Mouse (Mus musculus): Measurements from ENCODE around the gene Pcsk5. TPM values are rescaled to one million over a fixed set of nuclear protein-coding genes. Genes with fewer than 3 reads are reported as not detected.

Gene Pcsk5
- polyA plus RNA-seq, 1 experiment from 2014 or later, result 33.0 TPM

GRCm38 (mm10) chr19:17566097-17566496, 271.3 kb downstream of the Pcsk5 start:
- Histone ChIP-seq H3K9me3 (no peaks in the 10 kb centered on the region), H3K36me3 (peaks cover 11% of the 10 kb centered on the region; the same call in 1 of the 2 replicates), H3K27ac (no peak overlapping the region), H3K4me1 (no peaks in the 10 kb centered on the region), H3K9ac (no peak overlapping the region), H3K4me3 (no peak overlapping the region), H3K4me2 (replicated peaks) (no peak overlapping the region), H3K27me3 (no peaks in the 10 kb centered on the region)
- no peak for ATAC-seq (ENCODE audit: insufficient number of reproducible peaks, insufficient read depth, low FRiP score, low TSS enrichment)
- 83% methylated on average over 4 of the region's 4 CpGs for WGBS

- ATAC-seq (ENCODE audit: insufficient number of reproducible peaks, insufficient read depth, low FRiP score, low TSS enrichment), result no peak
- H3K36me3 ChIP-seq, result no peaks in the 10 kb centered on the region; the same call in 1 of the 2 replicates
- WGBS, result 86% methylated on average over 2 of the region's 2 CpGs
Observed at GRCm38 (mm10) chr19:17558764-17559163, 278.7 kb downstream of the Pcsk5 start.

GRCm38 (mm10) chr19:17555159-17555558, 282.3 kb downstream of the Pcsk5 start:
- Histone ChIP-seq H3K9me3 (no peaks in the 10 kb centered on the region), H3K4me1 (no peaks in the 10 kb centered on the region), H3K36me3 (no peaks in the 10 kb centered on the region), H3K4me3 (no peak overlapping the region), H3K27ac (no peak overlapping the region), H3K9ac (no peak overlapping the region), H3K27me3 (no peaks in the 10 kb centered on the region), H3K4me2 (replicated peaks) (no peak overlapping the region)
- WGBS, result 95% methylated on average over 7 of the region's 7 CpGs
- ATAC-seq (ENCODE audit: insufficient number of reproducible peaks, insufficient read depth, low FRiP score, low TSS enrichment), result no peak

More at GRCm38 (mm10) chr19:17558764-17559163, 278.7 kb downstream of the Pcsk5 start:
- no peaks in the 10 kb centered on the region for H3K4me1 ChIP-seq
- H3K27ac ChIP-seq, result no peak overlapping the region
- no peak overlapping the region for H3K4me2 ChIP-seq (replicated peaks)
- no peaks in the 10 kb centered on the region for H3K9me3 ChIP-seq
- no peak overlapping the region for H3K9ac ChIP-seq
- H3K4me3 ChIP-seq, result no peak overlapping the region
- no peaks in the 10 kb centered on the region for H3K27me3 ChIP-seq

GRCm38 (mm10) chr19:17554571-17554970, 282.9 kb downstream of the Pcsk5 start:
- Histone ChIP-seq H3K9ac (no peak overlapping the region), H3K27me3 (no peaks in the 10 kb centered on the region), H3K27ac (no peak overlapping the region), H3K4me2 (replicated peaks) (no peak overlapping the region), H3K4me1 (no peaks in the 10 kb centered on the region), H3K9me3 (no peaks in the 10 kb centered on the region), H3K36me3 (no peaks in the 10 kb centered on the region), H3K4me3 (no peak overlapping the region)
- no peak for ATAC-seq (ENCODE audit: insufficient number of reproducible peaks, insufficient read depth, low FRiP score, low TSS enrichment)
- WGBS, result 90% methylated on average over 2 of the region's 2 CpGs

- H3K9ac ChIP-seq, result no peak overlapping the region
- no peak overlapping the region for H3K27ac ChIP-seq
- no peaks in the 10 kb centered on the region for H3K4me1 ChIP-seq
- H3K4me3 ChIP-seq, result no peak overlapping the region
- H3K36me3 ChIP-seq, result no peaks in the 10 kb centered on the region
- no peak overlapping the region for H3K4me2 ChIP-seq (replicated peaks)
- ATAC-seq (ENCODE audit: insufficient number of reproducible peaks, insufficient read depth, low FRiP score, low TSS enrichment), result no peak
- no peaks in the 10 kb centered on the region for H3K9me3 ChIP-seq
- no peaks in the 10 kb centered on the region for H3K27me3 ChIP-seq
Observed at GRCm38 (mm10) chr19:17553396-17554100, 283.9 kb downstream of the Pcsk5 start.

GRCm38 (mm10) chr19:17528746-17529532, 308.5 kb downstream of the Pcsk5 start:
- no peak overlapping the region for H3K9ac ChIP-seq
- H3K4me1 ChIP-seq, result no peaks in the 10 kb centered on the region
- H3K4me2 ChIP-seq (replicated peaks), result no peak overlapping the region
- no peak overlapping the region for H3K27ac ChIP-seq
- no peaks in the 10 kb centered on the region for H3K27me3 ChIP-seq
- no peak for ATAC-seq (ENCODE audit: insufficient number of reproducible peaks, insufficient read depth, low FRiP score, low TSS enrichment)
- no peaks in the 10 kb centered on the region for H3K9me3 ChIP-seq
- WGBS, result 79% methylated on average over 4 of the region's 4 CpGs
- no peaks in the 10 kb centered on the region for H3K36me3 ChIP-seq
- no peak overlapping the region for H3K4me3 ChIP-seq

- 84% methylated on average over 1 of the region's 1 CpGs for WGBS
- Histone ChIP-seq H3K4me1 (no peaks in the 10 kb centered on the region), H3K4me2 (replicated peaks) (no peak overlapping the region), H3K9me3 (no peaks in the 10 kb centered on the region), H3K9ac (no peak overlapping the region), H3K27me3 (no peaks in the 10 kb centered on the region), H3K4me3 (no peak overlapping the region), H3K27ac (no peak overlapping the region), H3K36me3 (no peaks in the 10 kb centered on the region)
- no peak for ATAC-seq (ENCODE audit: insufficient number of reproducible peaks, insufficient read depth, low FRiP score, low TSS enrichment)
Observed at GRCm38 (mm10) chr19:17525558-17525957, 311.9 kb downstream of the Pcsk5 start.

GRCm38 (mm10) chr19:17514456-17514855, 323.0 kb downstream of the Pcsk5 start:
- H3K4me2 ChIP-seq (replicated peaks), result no peak overlapping the region
- no peaks in the 10 kb centered on the region for H3K9me3 ChIP-seq
- no peak overlapping the region for H3K27ac ChIP-seq
- H3K27me3 ChIP-seq, result no peaks in the 10 kb centered on the region
- H3K36me3 ChIP-seq, result no peaks in the 10 kb centered on the region
- H3K4me1 ChIP-seq, result no peaks in the 10 kb centered on the region
- no peak for ATAC-seq (ENCODE audit: insufficient number of reproducible peaks, insufficient read depth, low FRiP score, low TSS enrichment)
- no peak overlapping the region for H3K4me3 ChIP-seq
- no peak overlapping the region for H3K9ac ChIP-seq
- 34% methylated on average over 3 of the region's 3 CpGs for whole genome bisulfite sequencing

GRCm38 (mm10) chr19:17511283-17511682, 326.1 kb downstream of the Pcsk5 start:
- no peak for ATAC-seq (ENCODE audit: insufficient number of reproducible peaks, insufficient read depth, low FRiP score, low TSS enrichment)
- Histone ChIP-seq H3K27ac (no peak overlapping the region), H3K4me1 (no peaks in the 10 kb centered on the region), H3K4me2 (replicated peaks) (no peak overlapping the region), H3K4me3 (no peak overlapping the region), H3K9ac (no peak overlapping the region), H3K27me3 (no peaks in the 10 kb centered on the region), H3K36me3 (no peaks in the 10 kb centered on the region), H3K9me3 (no peaks in the 10 kb centered on the region)
- WGBS, result 70% methylated on average over 5 of the region's 5 CpGs

- Histone ChIP-seq H3K27ac (no peak overlapping the region), H3K4me3 (no peak overlapping the region), H3K27me3 (no peaks in the 10 kb centered on the region), H3K4me1 (no peaks in the 10 kb centered on the region), H3K4me2 (replicated peaks) (no peak overlapping the region), H3K9ac (no peak overlapping the region), H3K36me3 (no peaks in the 10 kb centered on the region), H3K9me3 (no peaks in the 10 kb centered on the region)
- ATAC-seq (ENCODE audit: insufficient number of reproducible peaks, insufficient read depth, low FRiP score, low TSS enrichment), result no peak
- 58% methylated on average over 6 of the region's 6 CpGs for WGBS
Observed at GRCm38 (mm10) chr19:17504212-17504611, 333.2 kb downstream of the Pcsk5 start.

GRCm38 (mm10) chr19:17498586-17499235, 338.7 kb downstream of the Pcsk5 start:
- Histone ChIP-seq H3K9me3 (no peaks in the 10 kb centered on the region), H3K9ac (no peak overlapping the region), H3K4me3 (no peak overlapping the region), H3K4me1 (no peaks in the 10 kb centered on the region), H3K36me3 (no peaks in the 10 kb centered on the region), H3K27ac (no peak overlapping the region), H3K27me3 (no peaks in the 10 kb centered on the region), H3K4me2 (replicated peaks) (no peak overlapping the region)
- WGBS, result 87% methylated on average over 7 of the region's 7 CpGs
- no peak for ATAC-seq (ENCODE audit: insufficient number of reproducible peaks, insufficient read depth, low FRiP score, low TSS enrichment)

- Histone ChIP-seq H3K4me2 (replicated peaks) (no peak overlapping the region), H3K27ac (no peak overlapping the region), H3K27me3 (no peaks in the 10 kb centered on the region), H3K36me3 (no peaks in the 10 kb centered on the region), H3K9ac (no peak overlapping the region), H3K4me1 (no peaks in the 10 kb centered on the region), H3K9me3 (no peaks in the 10 kb centered on the region), H3K4me3 (no peak overlapping the region)
- no peak for ATAC-seq (ENCODE audit: insufficient number of reproducible peaks, insufficient read depth, low FRiP score, low TSS enrichment)
- 100% methylated on average over 1 of the region's 1 CpGs for WGBS
Observed at GRCm38 (mm10) chr19:17496131-17496530, 341.3 kb downstream of the Pcsk5 start.
